Mouse (Mus musculus) stomach, embryonic 16.5 days (tissue): ENCODE data around the gene C2cd3. TPM values are rescaled to one million over a fixed set of nuclear protein-coding genes. Genes with fewer than 3 reads are reported as not detected.

Experiments used
- ATAC-seq: fragments of 200-750 bp; cut with Nextera tagmentation; 2 replicates; pipeline ENCODE4 v1.8.0; 2017; ENCODE audit warnings: moderate number of reproducible peaks, moderate TSS enrichment; ENCODE audit not compliant: insufficient read depth, low FRiP score
- H3K27ac ChIP-seq: fragments of 300-500 bp; sonication (generic); 2 replicates; pipeline ENCODE4 v1.5.1; 2014; ENCODE audit warnings: low read length
- H3K27me3 ChIP-seq: fragments of 300-500 bp; sonication (generic); 2 replicates; pipeline ENCODE4 v1.6.1; 2014; ENCODE audit warnings: low read length, control low read depth, mixed read lengths; ENCODE audit not compliant: control insufficient read depth, insufficient read depth
- H3K36me3 ChIP-seq: fragments of 300-500 bp; sonication (generic); 2 replicates; pipeline ENCODE4 v1.6.1; 2014; ENCODE audit warnings: low read length; ENCODE audit not compliant: control insufficient read depth, insufficient read depth
- H3K4me1 ChIP-seq: fragments of 300-500 bp; sonication (generic); 2 replicates; pipeline ENCODE4 v1.6.1; 2014; ENCODE audit warnings: low read length, control low read depth, mixed read lengths; ENCODE audit not compliant: control insufficient read depth, insufficient read depth
- H3K4me2 ChIP-seq: fragments of 300-500 bp; sonication (generic); 2 replicates; pipeline ENCODE4 v1.6.1; 2014; ENCODE audit warnings: low read depth, low read length, mixed read lengths
- H3K4me3 ChIP-seq: fragments of 300-500 bp; sonication (generic); replicated peaks from 2 replicates; pipeline ENCODE4 v1.5.1; 2014; ENCODE audit warnings: mild to moderate bottlenecking, low read length
- H3K9ac ChIP-seq: fragments of 300-500 bp; sonication (generic); 2 replicates; pipeline ENCODE4 v1.6.1; 2014; ENCODE audit warnings: low read length
- H3K9me3 ChIP-seq: fragments of 300-500 bp; sonication (generic); replicated peaks from 2 replicates; pipeline ENCODE4 v1.6.1; 2016; ENCODE audit warnings: low read length, control low read depth; ENCODE audit not compliant: control insufficient read depth
- WGBS: fragments of 180-500 bp; shearing (Covaris S2); extraction: QIAGEN DNeasy Blood & Tissue Kit; methylation state at CpG from one replicate; pipeline ENCODE4 v1.1.7; 2014; 5-methylcytosine and 5-hydroxymethylcytosine counted together
- polyA plus RNA-seq: library from polyadenylated mRNA; unstranded; fragments of >200 nt; fragmentation: Nextera tagmentation; extraction: Ambion mirVana; gene quantifications from 2 replicates; pipeline ENCODE4 v1.2.1, GENCODE M21; 2015

C2cd3 gene
- polyA plus RNA-seq, 1 experiment from 2014 or later = 19.6 TPM

- Histone ChIP-seq H3K4me1 (peaks cover 3% of the 10 kb centered on the region), H3K4me2 (no peak overlapping the region), H3K4me3 (no peak overlapping the region), H3K27ac (no peak overlapping the region), H3K27me3 (no peaks in the 10 kb centered on the region), H3K9ac (no peak overlapping the region), H3K36me3 (peaks cover 10% of the 10 kb centered on the region; the same call in 1 of the 2 replicates), H3K9me3 (no peaks in the 10 kb centered on the region)
- 50% methylated on average over 2 of the region's 2 CpGs for WGBS
- ATAC-seq = no peak
These were observed 129.9 kb downstream of the C2cd3 start for GRCm38 (mm10) chr7:100501844-100502373.

DNA sequence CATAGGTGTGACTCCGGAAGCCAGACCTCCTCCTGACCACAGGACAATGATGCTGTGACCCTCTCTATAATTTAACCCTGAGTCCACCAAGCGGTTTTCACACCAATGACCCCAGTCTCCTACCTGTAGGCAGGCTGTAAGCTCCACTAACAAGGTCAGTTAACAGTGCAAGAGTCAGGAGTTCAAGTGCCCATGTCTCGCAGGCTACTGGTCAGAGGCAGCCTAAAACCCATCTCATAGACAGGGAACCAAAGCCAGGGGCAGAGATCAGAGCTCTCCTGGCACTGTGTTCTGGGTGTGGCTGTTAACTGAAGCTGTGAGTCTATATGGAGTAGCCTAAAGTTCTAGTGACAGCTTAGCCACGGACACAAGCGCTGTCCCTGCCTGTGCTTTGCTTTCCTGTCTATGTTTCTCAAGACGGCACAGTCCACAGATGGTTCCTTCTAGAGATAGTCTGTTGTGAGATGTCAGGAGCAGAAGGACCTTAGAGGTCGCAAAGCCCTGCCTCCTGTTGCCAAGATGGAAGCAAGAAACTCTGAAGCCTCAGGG lies 130.4 kb downstream of the C2cd3 start:
- no peak overlapping the region for H3K4me3 ChIP-seq
- no peak for ATAC-seq
- peaks cover 10% of the 10 kb centered on the region; the same call in 1 of the 2 replicates for H3K36me3 ChIP-seq
- no peak overlapping the region for H3K9ac ChIP-seq
- no peak overlapping the region for H3K4me2 ChIP-seq
- H3K4me1 ChIP-seq = peaks cover 3% of the 10 kb centered on the region
- WGBS = 69% methylated on average over 7 of the region's 7 CpGs
- no peaks in the 10 kb centered on the region for H3K27me3 ChIP-seq
- no peaks in the 10 kb centered on the region for H3K9me3 ChIP-seq
- H3K27ac ChIP-seq = no peak overlapping the region

DNA sequence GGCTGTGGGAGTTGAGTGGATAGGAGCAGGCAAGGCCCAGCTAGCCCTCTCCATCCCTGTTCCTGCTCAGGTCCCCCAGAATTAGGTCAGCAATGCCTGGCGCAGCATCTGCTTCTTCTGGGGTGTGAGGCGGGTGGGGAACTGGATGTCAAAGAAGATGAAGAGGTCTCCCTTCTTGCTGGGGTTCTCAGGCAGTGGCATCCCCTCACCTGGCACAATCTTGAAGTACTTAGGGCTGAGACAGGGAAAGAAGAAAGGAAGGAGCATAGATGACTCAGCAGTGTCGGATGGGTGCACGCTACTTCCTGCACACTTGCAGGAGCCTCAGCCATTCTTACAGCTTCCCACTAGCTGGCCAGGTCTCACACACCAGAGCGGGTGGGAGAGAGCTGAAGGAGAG lies 131.0 kb downstream of the C2cd3 start:
- Histone ChIP-seq H3K9me3 (no peaks in the 10 kb centered on the region), H3K4me2 (no peak overlapping the region), H3K4me3 (no peak overlapping the region), H3K9ac (no peak overlapping the region), H3K36me3 (peaks cover 6% of the 10 kb centered on the region; the same call in 1 of the 2 replicates), H3K27me3 (no peaks in the 10 kb centered on the region), H3K27ac (no peak overlapping the region), H3K4me1 (peaks cover 3% of the 10 kb centered on the region)
- WGBS = 76% methylated on average over 5 of the region's 5 CpGs
- ATAC-seq = no peak; the same call in 1 of the 2 replicates

- no peak overlapping the region for H3K4me3 ChIP-seq
These were observed 132.9 kb downstream of the C2cd3 start for GRCm38 (mm10) chr7:100504740-100505487.

GRCm38 (mm10) chr7:100506494-100506893 lies 134.5 kb downstream of the C2cd3 start:
- H3K9ac ChIP-seq = no peak overlapping the region
- H3K27ac ChIP-seq = no peak overlapping the region
- H3K4me1 ChIP-seq = peaks cover 3% of the 10 kb centered on the region
- no peaks in the 10 kb centered on the region for H3K27me3 ChIP-seq
- H3K36me3 ChIP-seq = no peaks in the 10 kb centered on the region
- no peak; the same call in 1 of the 2 replicates for ATAC-seq
- H3K4me2 ChIP-seq = no peak overlapping the region
- 66% methylated on average over 4 of the region's 4 CpGs for WGBS
- H3K9me3 ChIP-seq = no peaks in the 10 kb centered on the region
- no peak overlapping the region for H3K4me3 ChIP-seq

More at GRCm38 (mm10) chr7:100504740-100505487, 132.9 kb downstream of the C2cd3 start:
- Histone ChIP-seq H3K27me3 (no peaks in the 10 kb centered on the region), H3K27ac (no peak overlapping the region), H3K9ac (no peak overlapping the region), H3K4me1 (peaks cover 3% of the 10 kb centered on the region), H3K4me2 (no peak overlapping the region), H3K9me3 (no peaks in the 10 kb centered on the region), H3K36me3 (no peaks in the 10 kb centered on the region)
- WGBS = 71% methylated on average over 13 of the region's 13 CpGs
- ATAC-seq = no peak

- 49% methylated on average over 3 of the region's 3 CpGs for WGBS
- no peak overlapping the region for H3K27ac ChIP-seq
- H3K4me1 ChIP-seq = peaks cover 3% of the 10 kb centered on the region
- H3K27me3 ChIP-seq = no peaks in the 10 kb centered on the region
- no peak overlapping the region for H3K9ac ChIP-seq
- no peak overlapping the region for H3K4me3 ChIP-seq
- H3K36me3 ChIP-seq = no peaks in the 10 kb centered on the region
- no peak overlapping the region for H3K4me2 ChIP-seq
- no peaks in the 10 kb centered on the region for H3K9me3 ChIP-seq
- no peak for ATAC-seq
These were observed 136.6 kb downstream of the C2cd3 start for GRCm38 (mm10) chr7:100508670-100509069.

DNA sequence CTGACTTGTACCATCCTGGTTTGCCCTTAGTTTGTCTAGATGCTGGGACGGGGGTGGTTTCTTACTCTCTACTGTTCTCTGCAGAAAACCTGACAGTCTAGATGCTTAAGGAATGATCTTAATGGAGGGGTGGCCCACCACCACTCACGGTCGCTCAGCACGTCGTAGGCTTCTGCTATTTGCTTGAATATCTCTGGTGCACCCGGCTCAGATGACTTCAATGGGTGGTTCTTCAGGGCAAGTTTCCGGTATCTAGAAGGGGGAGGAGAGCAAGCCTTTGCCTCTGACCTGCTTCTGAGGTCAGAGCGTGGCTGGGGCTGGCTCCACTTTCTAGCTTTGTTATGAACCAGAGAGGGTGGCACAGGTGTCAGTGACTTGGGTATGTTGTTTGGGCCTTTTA lies 139.6 kb downstream of the C2cd3 start:
- Histone ChIP-seq H3K9ac (no peak overlapping the region), H3K4me3 (no peak overlapping the region), H3K27me3 (no peaks in the 10 kb centered on the region), H3K4me1 (no peaks in the 10 kb centered on the region), H3K9me3 (no peaks in the 10 kb centered on the region), H3K27ac (no peak overlapping the region), H3K36me3 (no peaks in the 10 kb centered on the region), H3K4me2 (no peak overlapping the region)
- no peak for ATAC-seq
- WGBS = 63% methylated on average over 8 of the region's 8 CpGs

DNA sequence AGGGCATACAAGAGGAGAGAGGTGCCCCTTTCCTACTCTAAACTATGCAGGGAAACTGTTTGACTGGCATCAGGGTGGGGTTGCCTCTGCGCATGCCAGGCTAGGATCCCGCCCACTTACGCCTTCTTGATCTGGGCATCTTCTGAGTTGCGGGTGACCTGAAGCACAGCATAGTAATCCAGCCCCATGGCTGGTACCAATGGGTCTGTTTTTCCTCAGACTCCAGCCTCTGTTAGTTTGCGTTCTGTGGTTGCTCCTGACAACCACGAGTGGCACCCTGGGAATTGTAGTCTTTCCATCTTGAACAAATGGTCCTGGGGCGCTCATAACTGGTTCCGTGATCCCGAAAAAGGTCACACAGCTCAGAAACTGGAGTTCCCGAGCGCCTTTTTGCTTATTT lies 142.5 kb downstream of the C2cd3 start, which contains the start of gene Dnajb13:
Gene Dnajb13, minus strand, starts transcription at position 388 of the 400 bp plus-strand sequence.
- Histone ChIP-seq H3K4me1 (no peaks in the 10 kb centered on the region), H3K27me3 (no peaks in the 10 kb centered on the region), H3K36me3 (no peaks in the 10 kb centered on the region), H3K4me3 (no peak within 1 kb of the TSS), H3K9me3 (no peaks in the 10 kb centered on the region), H3K4me2 (peak within 1 kb of the TSS; percentile 8; the same call in 1 of the 2 replicates), H3K27ac (no peak within 1 kb of the TSS), H3K9ac (no peak within 1 kb of the TSS)
- WGBS = 46% methylated on average over 11 of the region's 11 CpGs
- ATAC-seq = no peak
